In the genomic region with DNA sequence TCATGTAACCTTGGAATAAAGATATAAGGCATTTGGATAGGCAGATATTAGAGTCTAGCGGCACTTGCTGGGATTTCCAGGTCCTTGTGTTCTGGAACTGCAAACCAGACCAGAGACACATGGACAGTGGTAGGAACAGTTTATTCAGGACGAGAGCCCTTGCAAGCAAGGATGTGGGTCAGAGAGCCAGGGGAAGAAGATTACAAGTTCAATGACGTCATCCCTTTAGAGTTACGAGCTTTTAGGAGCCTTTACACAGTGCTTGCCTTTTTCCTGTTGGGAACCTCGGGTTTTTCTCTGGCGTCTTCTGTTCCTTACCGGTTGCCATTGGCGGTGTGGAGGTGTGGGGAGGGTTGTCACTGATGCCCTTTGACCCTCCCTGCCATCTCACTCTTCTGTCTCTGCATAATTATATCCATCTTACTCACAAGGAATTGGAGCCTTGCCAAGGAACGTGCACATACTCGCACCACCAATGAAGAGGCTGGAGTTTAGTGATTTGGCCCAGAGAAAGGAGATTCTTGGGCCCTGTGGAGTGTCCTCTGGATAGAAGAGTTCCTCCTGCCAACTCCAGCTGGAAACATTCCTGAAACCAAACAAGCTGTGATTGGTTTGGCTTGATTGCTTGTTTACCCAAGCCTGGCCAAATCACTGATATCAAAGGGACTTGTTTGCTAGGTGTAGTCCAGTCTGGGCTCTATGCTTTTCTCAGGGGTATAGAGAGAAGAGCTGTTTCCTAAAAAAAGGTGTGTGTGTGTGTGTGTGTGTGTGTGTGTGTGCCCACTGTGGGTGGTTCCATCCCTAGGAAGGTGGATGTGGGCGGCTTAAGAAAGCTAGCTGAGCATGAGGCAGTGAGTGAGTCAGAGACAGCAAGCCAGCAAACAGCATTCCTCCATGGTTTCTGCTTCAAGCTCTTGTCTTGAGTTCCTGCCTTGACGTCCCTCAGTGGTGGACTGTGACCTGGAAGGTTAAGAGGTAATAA, we compare ENCODE assay signal across 10 mouse cellular contexts. TPM values are rescaled to one million over a fixed set of nuclear protein-coding genes. Genes with fewer than 3 reads are reported as not detected.
DNase-seq lines count a peak whose midpoint lies in the region; ATAC-seq and TF ChIP-seq lines count a peak whose summit lies in the region.
"Had no signal": no experiment of that assay in that cellular context is flagged by ENCODE, and none has a peak within 500 bp of the region (broad histone marks: within the 10 kb centered on the region; RNA-seq: fewer than 3 reads in every experiment).

No protein-coding gene starts in this region.

- no peak for TF ChIP-seq POLR2A in lung, adult 2 months (IDR thresholded peaks at IDR 0.05; ENCODE audit: borderline replicate concordance, extremely low read depth, low read depth, low read length)

- no peak overlapping the region for H3K27ac ChIP-seq in kidney, postnatal 0 days
- H3K27ac ChIP-seq in liver, postnatal 0 days (ENCODE audit: low read depth), result no peak overlapping the region

- H3K4me3 ChIP-seq in kidney, postnatal 0 days (replicated peaks; ENCODE audit: low read depth, low read length), result no peak overlapping the region
- H3K4me3 ChIP-seq in lung, adult 2 months (replicated peaks; ENCODE audit: extremely low read depth, low read depth, low read length), result no peak overlapping the region
- no peak overlapping the region for H3K4me3 ChIP-seq in liver, postnatal 0 days (ENCODE audit: low read depth, low read length)
- H3K4me3 ChIP-seq: embryonic facial prominence, embryonic 12.5 days had no signal

- H3K9me3 ChIP-seq in kidney, postnatal 0 days (replicated peaks; ENCODE audit: low read length), result no peaks in the 10 kb centered on the region
- no peaks in the 10 kb centered on the region for H3K9me3 ChIP-seq in liver, postnatal 0 days (ENCODE audit: low read length)
- H3K9me3 ChIP-seq: embryonic facial prominence, embryonic 12.5 days had no signal

- no peak overlapping the region for H3K4me2 ChIP-seq in kidney, postnatal 0 days (ENCODE audit: low read length)
- H3K4me2 ChIP-seq in liver, postnatal 0 days (ENCODE audit: low read depth, low read length), result no peak overlapping the region
- H3K4me2 ChIP-seq: embryonic facial prominence, embryonic 12.5 days had no signal

- H3K27me3 ChIP-seq in kidney, postnatal 0 days (ENCODE audit: insufficient read depth, low read length), result no peaks in the 10 kb centered on the region
- no peaks in the 10 kb centered on the region for H3K27me3 ChIP-seq in liver, postnatal 0 days (ENCODE audit: insufficient read depth, low read length)
- H3K27me3 ChIP-seq: embryonic facial prominence, embryonic 12.5 days had no signal

- H3K4me1 ChIP-seq in kidney, postnatal 0 days (replicated peaks; ENCODE audit: insufficient read depth, low read length), result no peaks in the 10 kb centered on the region
- H3K4me1 ChIP-seq in lung, adult 2 months (ENCODE audit: control insufficient read depth, insufficient read depth, low read length), result no peaks in the 10 kb centered on the region; the same call in 1 of the 2 replicates
- no peaks in the 10 kb centered on the region for H3K4me1 ChIP-seq in liver, postnatal 0 days (ENCODE audit: insufficient read depth)

- no peaks in the 10 kb centered on the region for H3K36me3 ChIP-seq in kidney, postnatal 0 days (ENCODE audit: insufficient read depth, low read length)
- H3K36me3 ChIP-seq in liver, postnatal 0 days (replicated peaks; ENCODE audit: insufficient read depth, low read length), result no peaks in the 10 kb centered on the region
- H3K36me3 ChIP-seq: embryonic facial prominence, embryonic 12.5 days had no signal

- WGBS in kidney, postnatal 0 days, result 52% methylated on average over 12 of the region's 12 CpGs
- 32% methylated on average over 12 of the region's 12 CpGs for WGBS in lung, adult 2 months
- WGBS in liver, postnatal 0 days (ENCODE audit: insufficient replicate concordance), result 52% methylated on average over 12 of the region's 12 CpGs

- TF ChIP-seq EP300 in liver, postnatal 0 days (IDR thresholded peaks at IDR 0.05; ENCODE audit: low read depth), result no peak

- no peak for TF ChIP-seq CTCF in kidney, postnatal 0 days (IDR thresholded peaks at IDR 0.05; ENCODE audit: low read depth)
- no peak for TF ChIP-seq CTCF in lung, adult 2 months (IDR thresholded peaks at IDR 0.05; ENCODE audit: insufficient read depth, low read length)
- no peak for TF ChIP-seq CTCF in liver, postnatal 0 days (IDR thresholded peaks at IDR 0.05; ENCODE audit: low read depth)

- DNase-seq in kidney, postnatal 0 days (ENCODE audit: low spot score), result peak; percentile 32
- DNase-seq in kidney, postnatal 36 days, result no peak
- DNase-seq in Muller cell, postnatal 12 days (ENCODE audit: inconsistent ontology term), result peak; percentile 53
- DNase-seq in frontal cortex, postnatal 36 days (ENCODE audit: low spot score in 2 of 2), result peak; percentile 28 to 50
- DNase-seq in lung, adult 2 months, result peak; percentile 17
- no peak for DNase-seq in urinary bladder, postnatal 25 days (ENCODE audit: low spot score)
- no peak for DNase-seq in liver, postnatal 0 days

- no peak for ATAC-seq in kidney, postnatal 0 days (replicated peaks; ENCODE audit: low FRiP score, low read depth)
- ATAC-seq in erythroblast, adult 5-6 weeks (replicated peaks; ENCODE audit: low FRiP score, poor library complexity, severe bottlenecking), result no peak
- no peak for ATAC-seq in liver, postnatal 0 days

- H3K9ac ChIP-seq in kidney, postnatal 0 days (ENCODE audit: low read depth, low read length), result no peak overlapping the region
- no peak overlapping the region for H3K9ac ChIP-seq in liver, postnatal 0 days (replicated peaks)
- H3K9ac ChIP-seq: embryonic facial prominence, embryonic 12.5 days had no signal

RNA-seq across cellular contexts. Expression of gene Slc4a3, which starts 42.0 kb away (rescaled TPM):
- 15.1 and 15.3 TPM in 2 replicates for polyA plus RNA-seq in kidney, postnatal 0 days (2015; fragmentation: Nextera tagmentation; extraction: Ambion mirVana)
- polyA plus RNA-seq in lung, adult 2 months (2012; rRNA removed), result 29.7 and 35.3 TPM in 2 replicates
- not detected in 2 replicates for total RNA-seq in erythroblast, adult 5-6 weeks (2015; ENCODE audit: low replicate concordance)
- total RNA-seq in erythroblast, adult 5-6 weeks (2017; ENCODE audit: low replicate concordance), result 0.09 and 1.5 TPM in 2 replicates
- polyA plus RNA-seq in liver, postnatal 0 days (2015; fragmentation: Nextera tagmentation; extraction: Ambion mirVana), result 0.40 and 0.42 TPM in 2 replicates
- total RNA-seq: megakaryocyte-erythroid progenitor cell, adult 5-6 weeks had no signal

Comparison
In these comparisons a context has a peak if more than half of its experiments do, and no peak if none do; other contexts are left out.
1. DNase-seq: peak in kidney, postnatal 0 days (single experiment), Muller cell, postnatal 12 days (single experiment), frontal cortex, postnatal 36 days (2 of 2) and lung, adult 2 months (single experiment); none in kidney, postnatal 36 days (0 of 2), urinary bladder, postnatal 25 days (single experiment) and liver, postnatal 0 days (single experiment).
2. RNA of gene Slc4a3, which starts 42.0 kb away (polyA plus RNA-seq): 29.7 to 35.3 TPM in lung, adult 2 months and 15.1 to 15.3 TPM in kidney, postnatal 0 days; 0.40 to 0.42 TPM in liver, postnatal 0 days; every median in the first group is over 10 times any median in the second.